Mouse (Mus musculus) cerebellum, adult 2 months (tissue): ENCODE results near the gene Crlf1.

Experiments used
- CTCF ChIP-seq: fragments of 200-500 bp; IDR thresholded peaks from 2 replicates; pipeline ENCODE4 v1.5.1; 2011; ENCODE audit warnings: low read depth, mild to moderate bottlenecking, control low read depth, low read length, moderate library complexity, borderline replicate concordance; ENCODE audit not compliant: insufficient read depth
- POLR2A ChIP-seq: fragments of 200-500 bp; IDR thresholded peaks from 2 replicates; pipeline ENCODE4 v1.6.1; 2011; ENCODE audit warnings: low read length, control low read depth, borderline replicate concordance; ENCODE audit not compliant: insufficient read depth

DNA sequence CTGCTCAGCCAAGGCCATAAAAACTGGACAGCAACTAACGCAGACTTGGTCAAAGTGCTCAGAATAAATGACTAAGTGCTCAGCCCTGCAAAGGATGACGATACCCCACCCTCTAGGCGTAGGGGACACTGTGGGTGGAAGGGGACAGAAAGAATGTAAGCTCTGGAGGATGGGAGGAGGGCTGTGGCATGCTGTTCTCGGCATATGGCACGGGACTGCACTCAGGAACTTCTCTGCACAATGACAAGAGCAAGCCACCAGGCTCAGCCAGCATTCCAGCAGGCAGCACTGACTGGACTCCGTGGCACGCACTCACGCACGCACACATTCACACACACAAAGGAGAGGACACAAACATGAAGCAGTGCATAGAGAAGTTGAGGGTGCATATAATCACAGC, 32.4 kb upstream of the Crlf1 start:
- TF ChIP-seq CTCF (no peak), POLR2A (no peak)
